Mouse (Mus musculus) embryonic facial prominence, embryonic 14.5 days (tissue): ENCODE measurements at regions not wholly inside any gene's neighbourhood (a gene's known extent, or its start where the extent isn't known, plus 50 kb on each side); places are given as distances from the start of the nearest gene placed in this dataset.

Experiments used
- ATAC-seq: fragments of 200-750 bp; cut with Nextera tagmentation; 2 replicates; pipeline ENCODE4 v1.8.0; 2017; ENCODE audit warnings: low read depth, moderate number of reproducible peaks, moderate TSS enrichment
- DNase-seq: peaks from one replicate; pipeline ENCODE4 v3.0.0-alpha.2; 2015; ENCODE audit warnings: low spot score
- H3K27ac ChIP-seq: fragments of 300-500 bp; sonication (generic); replicated peaks from 2 replicates; pipeline ENCODE4 v1.5.1; 2014; ENCODE audit warnings: low read depth, mild to moderate bottlenecking, low read length, moderate library complexity
- H3K27me3 ChIP-seq: fragments of 300-500 bp; sonication (generic); replicated peaks from 2 replicates; pipeline ENCODE4 v1.6.1; 2014; ENCODE audit warnings: low read length; ENCODE audit not compliant: control insufficient read depth, insufficient read depth
- H3K36me3 ChIP-seq: fragments of 300-500 bp; sonication (generic); 2 replicates; pipeline ENCODE4 v1.6.1; 2014; ENCODE audit warnings: low read length, mixed read lengths; ENCODE audit not compliant: control insufficient read depth, insufficient read depth
- H3K4me1 ChIP-seq: fragments of 300-500 bp; sonication (generic); 2 replicates; pipeline ENCODE4 v1.6.1; 2014; ENCODE audit warnings: antibody characterized with exemption, low read length; ENCODE audit not compliant: control insufficient read depth, insufficient read depth
- H3K4me2 ChIP-seq: fragments of 300-500 bp; sonication (generic); 2 replicates; pipeline ENCODE4 v1.6.1; 2014; ENCODE audit warnings: low read depth, mild to moderate bottlenecking, low read length, moderate library complexity, mixed read lengths
- H3K4me3 ChIP-seq: fragments of 300-500 bp; sonication (generic); 2 replicates; pipeline ENCODE4 v1.5.1; 2014; ENCODE audit warnings: low read depth, mild to moderate bottlenecking, low read length
- H3K9ac ChIP-seq: fragments of 300-500 bp; sonication (generic); 2 replicates; pipeline ENCODE4 v1.6.1; 2014; ENCODE audit warnings: low read depth, mild to moderate bottlenecking, low read length, moderate library complexity, mixed read lengths
- H3K9me3 ChIP-seq: fragments of 300-500 bp; sonication (generic); 2 replicates; pipeline ENCODE4 v1.6.1; 2016; ENCODE audit warnings: low read length; ENCODE audit not compliant: control insufficient read depth
- WGBS: fragments of 180-500 bp; shearing (Covaris S2); extraction: QIAGEN DNeasy Blood & Tissue Kit; methylation state at CpG from one replicate; pipeline ENCODE4 v1.1.7; 2014; 5-methylcytosine and 5-hydroxymethylcytosine counted together

- WGBS, result 92% methylated on average over 1 of the region's 1 CpGs
Measured at GRCm38 (mm10) chr9:14075868-14076267, 199.0 kb upstream of the Sesn3 start.

GRCm38 (mm10) chr9:14076728-14077127 is 198.1 kb upstream of the Sesn3 start:
- ATAC-seq (no peak), DNase-seq (no peak)
- H3K36me3 ChIP-seq, result no peaks in the 10 kb centered on the region
- H3K4me2 ChIP-seq, result no peak overlapping the region
- no peaks in the 10 kb centered on the region for H3K9me3 ChIP-seq
- no peak overlapping the region for H3K9ac ChIP-seq
- H3K27me3 ChIP-seq, result no peaks in the 10 kb centered on the region
- H3K27ac ChIP-seq, result no peak overlapping the region
- 59% methylated on average over 5 of the region's 5 CpGs for WGBS
- H3K4me1 ChIP-seq, result 0 out of 2 replicates have a peak, but pooled peaks cover 4% of the 10 kb centered on the region
- no peak overlapping the region for H3K4me3 ChIP-seq

More at GRCm38 (mm10) chr9:14075868-14076267, 199.0 kb upstream of the Sesn3 start:
- ATAC-seq, result no peak
- H3K36me3 ChIP-seq, result no peaks in the 10 kb centered on the region
- no peaks in the 10 kb centered on the region for H3K27me3 ChIP-seq
- no peak overlapping the region for H3K4me2 ChIP-seq
- no peak overlapping the region for H3K9ac ChIP-seq
- H3K4me3 ChIP-seq, result no peak overlapping the region
- DNase-seq, result no peak
- H3K4me1 ChIP-seq, result no peaks in the 10 kb centered on the region
- H3K9me3 ChIP-seq, result no peaks in the 10 kb centered on the region
- no peak overlapping the region for H3K27ac ChIP-seq

GRCm38 (mm10) chr9:14081138-14081537 is 193.7 kb upstream of the Sesn3 start:
- no peak overlapping the region for H3K27ac ChIP-seq
- WGBS, result 24% methylated on average over 4 of the region's 4 CpGs
- DNase-seq (no peak), ATAC-seq (no peak)
- H3K9ac ChIP-seq, result no peak overlapping the region
- no peaks in the 10 kb centered on the region for H3K9me3 ChIP-seq
- H3K27me3 ChIP-seq, result no peaks in the 10 kb centered on the region
- H3K4me3 ChIP-seq, result no peak overlapping the region
- 0 out of 2 replicates have a peak, but pooled peaks cover 4% of the 10 kb centered on the region for H3K4me1 ChIP-seq
- H3K36me3 ChIP-seq, result no peaks in the 10 kb centered on the region
- no peak overlapping the region for H3K4me2 ChIP-seq

DNA sequence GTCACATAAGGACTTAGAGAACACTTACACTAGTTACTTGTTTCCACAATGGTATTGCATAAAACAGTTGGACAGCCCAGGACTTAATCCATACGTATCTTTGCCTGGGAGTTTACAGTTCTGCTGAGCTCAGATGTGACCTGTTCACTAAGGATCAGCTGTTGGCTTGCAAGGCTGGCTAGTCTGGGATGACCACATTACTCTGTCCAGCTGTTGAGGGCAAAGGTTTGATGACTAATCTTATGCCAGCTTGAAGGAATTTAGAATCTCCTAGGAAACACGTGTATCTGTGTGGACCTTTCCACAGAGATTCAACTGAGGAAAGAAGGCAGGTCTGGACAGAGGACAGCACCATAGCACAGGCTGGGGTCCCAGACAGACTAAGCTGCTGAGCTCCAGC is 188.7 kb upstream of the Sesn3 start:
- 47% methylated on average over 2 of the region's 2 CpGs for WGBS
- no peak for ATAC-seq
- Histone ChIP-seq H3K4me2 (no peak overlapping the region), H3K27ac (no peak overlapping the region), H3K4me3 (no peak overlapping the region), H3K4me1 (peaks cover 18% of the 10 kb centered on the region), H3K9me3 (no peaks in the 10 kb centered on the region), H3K36me3 (no peaks in the 10 kb centered on the region), H3K9ac (no peak overlapping the region), H3K27me3 (no peaks in the 10 kb centered on the region)
- DNase-seq, result no peak

DNA sequence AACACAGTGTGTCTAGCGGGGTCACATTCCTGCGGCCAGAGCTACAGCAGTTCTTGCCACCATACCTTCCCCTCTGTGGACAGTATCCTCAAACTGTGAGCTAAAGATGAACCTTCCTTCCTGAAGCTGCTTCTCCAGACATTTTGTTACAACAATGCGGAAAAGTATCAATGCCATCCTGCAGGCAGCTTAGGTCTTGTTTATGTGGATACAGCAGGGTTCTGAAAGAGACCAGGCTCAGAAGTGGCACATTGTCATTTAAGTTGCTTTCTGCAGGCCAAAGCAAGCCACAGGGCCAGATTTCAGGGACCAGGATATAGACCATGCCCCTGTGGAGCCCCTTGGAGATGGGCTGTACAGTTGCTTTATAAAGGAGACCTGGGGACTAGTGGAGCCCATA is 188.3 kb upstream of the Sesn3 start:
- Histone ChIP-seq H3K4me3 (no peak overlapping the region), H3K9me3 (no peaks in the 10 kb centered on the region), H3K27me3 (no peaks in the 10 kb centered on the region), H3K4me1 (peaks cover 16% of the 10 kb centered on the region), H3K27ac (no peak overlapping the region), H3K4me2 (no peak overlapping the region), H3K9ac (no peak overlapping the region), H3K36me3 (no peaks in the 10 kb centered on the region)
- ATAC-seq (no peak), DNase-seq (no peak)
- WGBS, result 81% methylated on average over 3 of the region's 3 CpGs

GRCm38 (mm10) chr9:14087874-14088273 is 187.0 kb upstream of the Sesn3 start:
- Histone ChIP-seq H3K9me3 (no peaks in the 10 kb centered on the region), H3K4me2 (no peak overlapping the region), H3K27me3 (no peaks in the 10 kb centered on the region), H3K27ac (peak overlapping the region; percentile 54), H3K4me3 (no peak overlapping the region), H3K36me3 (no peaks in the 10 kb centered on the region), H3K4me1 (peaks cover 16% of the 10 kb centered on the region), H3K9ac (no peak overlapping the region)
- DNase-seq (no peak), ATAC-seq (no peak)
- WGBS, result 43% methylated on average over 4 of the region's 4 CpGs

GRCm38 (mm10) chr9:14089791-14090256 is 185.0 kb upstream of the Sesn3 start:
- peak overlapping the region; percentile 3; the same call in 1 of the 2 replicates for H3K9ac ChIP-seq
- H3K4me1 ChIP-seq, result peaks cover 20% of the 10 kb centered on the region
- DNase-seq (peak; percentile 90), ATAC-seq (peak; percentile 84)
- no peaks in the 10 kb centered on the region for H3K27me3 ChIP-seq
- no peak overlapping the region for H3K4me3 ChIP-seq
- no peaks in the 10 kb centered on the region for H3K9me3 ChIP-seq
- H3K4me2 ChIP-seq, result peak overlapping the region; percentile 11; the same call in 1 of the 2 replicates
- 19% methylated on average over 8 of the region's 8 CpGs for WGBS
- H3K27ac ChIP-seq, result peak overlapping the region; percentile 85
- H3K36me3 ChIP-seq, result no peaks in the 10 kb centered on the region

DNA sequence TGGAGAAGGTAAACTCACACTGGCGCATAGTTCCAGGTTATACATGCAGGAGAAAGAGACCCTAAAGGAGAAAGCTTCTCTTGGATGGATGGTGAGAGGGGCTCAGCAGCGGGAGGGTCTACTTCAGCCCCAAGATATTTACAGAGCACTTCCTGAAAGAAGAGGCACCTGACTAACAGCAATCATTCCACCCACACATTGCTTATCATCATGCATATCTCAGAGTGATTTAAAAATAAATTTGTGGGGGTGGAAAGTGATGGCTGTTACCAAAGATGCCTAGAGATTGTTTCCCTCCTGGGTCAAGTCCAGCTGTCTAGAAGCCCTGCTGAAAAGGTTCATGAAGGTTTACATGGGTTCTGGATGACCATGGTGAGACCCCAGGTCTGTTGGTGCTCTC is 184.4 kb upstream of the Sesn3 start:
- no peak overlapping the region for H3K4me2 ChIP-seq
- H3K4me1 ChIP-seq, result peaks cover 20% of the 10 kb centered on the region
- no peaks in the 10 kb centered on the region for H3K27me3 ChIP-seq
- ATAC-seq (no peak), DNase-seq (no peak)
- peak overlapping the region; percentile 85; the same call in 1 of the 2 replicates for H3K27ac ChIP-seq
- H3K4me3 ChIP-seq, result no peak overlapping the region
- H3K36me3 ChIP-seq, result no peaks in the 10 kb centered on the region
- no peak overlapping the region for H3K9ac ChIP-seq
- no peaks in the 10 kb centered on the region for H3K9me3 ChIP-seq
- WGBS, result 80% methylated on average over 2 of the region's 2 CpGs

DNA sequence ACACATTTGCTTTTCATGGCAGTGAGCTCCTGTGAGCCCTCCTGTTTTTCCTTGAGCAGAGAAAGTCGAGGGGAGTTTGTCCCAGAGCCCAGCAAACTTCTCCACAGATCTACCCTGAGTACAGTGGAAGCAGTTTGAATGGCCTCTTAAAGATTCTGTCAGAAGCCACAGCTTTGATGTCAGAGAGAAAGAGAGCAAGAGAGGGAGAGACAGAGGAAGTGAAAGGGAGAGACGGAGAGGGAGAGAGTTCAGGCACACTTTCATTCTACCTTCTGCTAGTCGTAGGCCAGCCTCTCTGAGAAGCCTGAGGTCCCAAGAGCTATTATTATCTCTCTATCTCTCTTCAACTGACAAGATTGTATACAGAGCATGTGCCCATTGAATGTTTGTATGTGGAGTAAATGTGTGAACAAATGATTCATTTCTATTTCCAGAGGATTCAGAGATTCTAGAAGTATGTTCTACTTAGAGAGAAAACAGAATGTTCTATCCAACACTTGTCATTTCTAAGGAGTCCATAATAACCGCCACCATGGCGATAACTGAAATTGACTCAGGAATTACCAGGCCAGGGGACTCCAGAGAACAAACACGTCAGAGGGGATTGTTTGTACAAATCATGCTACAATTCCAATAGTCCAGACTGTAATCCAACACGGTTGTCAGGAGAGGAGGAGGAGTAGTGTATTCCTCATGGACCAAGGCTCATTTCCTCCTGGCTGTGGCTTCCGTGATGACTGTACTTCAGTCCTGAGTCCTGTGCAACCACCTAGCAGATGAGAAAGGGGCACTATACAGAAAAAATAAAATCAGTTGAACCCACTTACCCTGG is 183.6 kb upstream of the Sesn3 start:
- no peak overlapping the region for H3K27ac ChIP-seq
- no peaks in the 10 kb centered on the region for H3K27me3 ChIP-seq
- H3K9me3 ChIP-seq, result no peaks in the 10 kb centered on the region
- no peaks in the 10 kb centered on the region for H3K36me3 ChIP-seq
- no peak overlapping the region for H3K4me3 ChIP-seq
- WGBS, result 71% methylated on average over 8 of the region's 8 CpGs
- peaks cover 20% of the 10 kb centered on the region for H3K4me1 ChIP-seq
- no peak overlapping the region for H3K4me2 ChIP-seq
- ATAC-seq (no peak), DNase-seq (no peak)
- H3K9ac ChIP-seq, result no peak overlapping the region
